Mouse (Mus musculus): ENCODE results near the gene Afap1.

DNA sequence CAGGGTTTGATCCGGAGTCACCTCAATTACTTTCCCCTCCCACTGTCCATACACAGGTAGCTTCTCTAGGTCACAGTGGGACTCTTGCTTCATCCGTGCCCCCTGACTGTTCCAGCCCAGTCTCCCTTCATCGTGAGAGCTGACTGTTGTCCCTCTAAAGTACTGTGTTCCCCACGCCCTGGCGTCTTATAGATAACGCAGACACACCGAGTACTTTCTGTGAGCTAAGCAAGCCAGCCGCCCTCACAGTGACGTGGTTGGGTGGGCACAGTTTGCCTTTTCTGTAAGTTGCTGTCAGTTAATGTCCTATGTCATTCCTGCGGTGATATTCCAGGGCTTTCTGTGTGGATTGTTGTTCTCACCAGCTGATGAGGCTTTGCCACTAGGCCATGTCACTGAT is 39.9 kb downstream of the Afap1 start:
- TF ChIP-seq POLR2A (IDR thresholded peaks at IDR 0.05; ENCODE audit: insufficient read depth, low read depth, low read length): no peak
- no peak for TF ChIP-seq CTCF (IDR thresholded peaks at IDR 0.05; ENCODE audit: insufficient read depth, low read depth, low read length)

Data from olfactory bulb, adult 2 months (tissue).